Mouse (Mus musculus) kidney, embryonic 16.5 days (tissue): Measurements from ENCODE around the gene Ado. TPM values are rescaled to one million over a fixed set of nuclear protein-coding genes. Genes with fewer than 3 reads are reported as not detected.

Source experiments
- ATAC-seq: fragments of 200-750 bp; cut with Nextera tagmentation; 2 replicates; pipeline ENCODE4 v1.8.0; 2017; ENCODE audit warnings: moderate TSS enrichment; ENCODE audit not compliant: low FRiP score, low TSS enrichment
- H3K27ac ChIP-seq: fragments of 300-500 bp; sonication (generic); 2 replicates; pipeline ENCODE4 v1.5.1; 2014; ENCODE audit warnings: low read length
- H3K27me3 ChIP-seq: fragments of 300-500 bp; sonication (generic); 2 replicates; pipeline ENCODE4 v1.6.1; 2014; ENCODE audit warnings: low read length, control low read depth, mixed read lengths; ENCODE audit not compliant: insufficient read depth
- H3K36me3 ChIP-seq: fragments of 300-500 bp; sonication (generic); 2 replicates; pipeline ENCODE4 v1.6.1; 2014; ENCODE audit warnings: low read length, control low read depth, mixed read lengths; ENCODE audit not compliant: insufficient read depth
- H3K4me1 ChIP-seq: fragments of 300-500 bp; sonication (generic); 2 replicates; pipeline ENCODE4 v1.6.1; 2014; ENCODE audit warnings: low read length, control low read depth, mixed read lengths; ENCODE audit not compliant: insufficient read depth
- H3K4me2 ChIP-seq: fragments of 300-500 bp; sonication (generic); replicated peaks from 2 replicates; pipeline ENCODE4 v1.6.1; 2014; ENCODE audit warnings: low read depth, low read length
- H3K4me3 ChIP-seq: fragments of 300-500 bp; sonication (generic); 2 replicates; pipeline ENCODE4 v1.5.1; 2014; ENCODE audit warnings: mild to moderate bottlenecking, low read length
- H3K9ac ChIP-seq: fragments of 300-500 bp; sonication (generic); replicated peaks from 2 replicates; pipeline ENCODE4 v1.6.1; 2014; ENCODE audit warnings: low read length
- H3K9me3 ChIP-seq: fragments of 300-500 bp; sonication (generic); 2 replicates; pipeline ENCODE4 v1.6.1; 2016; ENCODE audit warnings: low read length, control low read depth
- WGBS: fragments of 180-500 bp; shearing (Covaris S2); extraction: QIAGEN DNeasy Blood & Tissue Kit; methylation state at CpG from one replicate; pipeline ENCODE4 v1.1.7; 2014; 5-methylcytosine and 5-hydroxymethylcytosine counted together
- polyA plus RNA-seq: library from polyadenylated mRNA; unstranded; fragments of >200 nt; fragmentation: Nextera tagmentation; extraction: Ambion mirVana; gene quantifications from 2 replicates; pipeline ENCODE4 v1.2.1, GENCODE M21; 2015

Ado gene
- polyA plus RNA-seq, 1 experiment from 2014 or later: 73.1 TPM

DNA sequence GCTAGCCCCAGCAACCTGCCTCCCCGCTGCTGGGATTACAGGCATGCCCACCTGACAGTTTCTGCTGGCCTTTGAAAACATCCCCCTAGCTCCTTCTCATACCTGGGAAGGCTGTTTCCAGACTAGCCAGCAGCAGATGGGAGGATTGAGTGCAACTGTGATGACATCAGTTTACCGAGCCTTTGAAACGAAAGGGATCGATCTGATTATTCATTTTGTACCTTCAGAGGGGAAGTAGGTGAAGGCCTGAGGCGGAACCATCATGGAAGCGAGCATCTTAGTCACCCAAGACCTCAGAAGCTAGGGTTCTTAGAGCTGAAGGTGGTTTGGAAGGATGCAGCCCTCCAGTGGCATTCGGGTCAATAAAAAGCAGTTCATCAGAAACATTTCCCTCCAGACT is 15.8 kb upstream of the Ado start:
- Histone ChIP-seq H3K9ac (no peak overlapping the region), H3K9me3 (no peaks in the 10 kb centered on the region), H3K36me3 (no peaks in the 10 kb centered on the region), H3K4me1 (no peaks in the 10 kb centered on the region), H3K27ac (no peak overlapping the region), H3K27me3 (peaks cover 4% of the 10 kb centered on the region; the same call in 1 of the 2 replicates), H3K4me3 (no peak overlapping the region), H3K4me2 (no peak overlapping the region)
- WGBS: 91% methylated on average over 7 of the region's 7 CpGs
- no peak for ATAC-seq

DNA sequence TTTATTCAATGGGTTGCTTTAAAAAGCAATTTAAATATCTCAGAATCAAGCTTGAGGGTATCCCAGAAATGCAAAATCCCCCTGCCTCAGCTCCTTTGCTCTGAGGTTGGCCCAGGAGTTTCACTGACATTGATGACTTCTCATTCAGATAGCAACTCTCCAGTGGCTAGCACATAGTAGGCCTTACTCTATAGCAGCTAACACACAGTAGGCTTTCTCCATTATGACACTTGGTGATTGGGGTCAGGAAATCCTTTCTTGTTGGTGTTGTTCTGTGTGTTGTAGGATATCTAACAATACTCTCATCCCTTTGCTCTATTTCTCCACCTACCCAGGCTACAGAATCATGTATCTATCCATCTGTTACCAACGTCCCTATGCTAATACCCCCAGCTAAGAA is 12.4 kb upstream of the Ado start:
- WGBS: 77% methylated on average over 1 of the region's 1 CpGs

DNA sequence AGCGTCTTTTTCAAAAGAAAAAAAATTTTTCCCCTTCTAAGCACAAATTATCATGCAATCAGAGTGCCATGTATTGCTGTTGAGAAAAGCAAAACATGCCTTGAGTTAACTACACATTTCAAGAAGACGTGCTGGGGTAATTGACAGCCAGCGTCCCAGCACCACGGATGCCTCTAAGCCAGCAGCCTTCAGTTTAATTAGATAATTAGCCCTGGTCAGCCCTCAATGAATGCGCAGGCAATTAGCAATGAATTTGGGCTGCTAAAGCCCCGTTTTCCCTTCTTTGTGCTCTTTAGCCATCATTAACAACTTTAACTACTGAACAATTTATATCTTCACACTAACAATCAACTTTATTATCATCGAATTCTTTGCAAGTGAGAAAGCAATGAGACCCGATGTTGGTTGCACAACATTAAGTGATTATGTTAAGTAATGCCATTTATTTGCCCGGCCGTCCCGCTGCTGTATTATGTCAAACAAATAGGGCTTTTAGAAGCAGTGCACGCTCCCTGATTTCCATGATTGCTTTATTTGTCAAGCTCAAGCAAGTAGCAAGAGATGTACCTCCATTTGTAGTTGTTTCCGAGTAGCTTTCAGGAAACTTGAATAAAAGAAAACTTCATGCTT is 11.1 kb upstream of the Ado start:
- Histone ChIP-seq H3K9me3 (no peaks in the 10 kb centered on the region), H3K27ac (no peak overlapping the region), H3K4me2 (no peak overlapping the region), H3K27me3 (peaks cover 4% of the 10 kb centered on the region; the same call in 1 of the 2 replicates), H3K4me3 (no peak overlapping the region), H3K4me1 (no peaks in the 10 kb centered on the region), H3K36me3 (no peaks in the 10 kb centered on the region), H3K9ac (no peak overlapping the region)
- no peak for ATAC-seq
- WGBS: 56% methylated on average over 13 of the region's 13 CpGs

More for the DNA sequence above, 12.4 kb upstream of the Ado start:
- Histone ChIP-seq H3K4me1 (no peaks in the 10 kb centered on the region), H3K36me3 (no peaks in the 10 kb centered on the region), H3K4me3 (no peak overlapping the region), H3K27me3 (peaks cover 4% of the 10 kb centered on the region; the same call in 1 of the 2 replicates), H3K9ac (no peak overlapping the region), H3K4me2 (no peak overlapping the region), H3K27ac (no peak overlapping the region), H3K9me3 (no peaks in the 10 kb centered on the region)
- ATAC-seq: no peak

DNA sequence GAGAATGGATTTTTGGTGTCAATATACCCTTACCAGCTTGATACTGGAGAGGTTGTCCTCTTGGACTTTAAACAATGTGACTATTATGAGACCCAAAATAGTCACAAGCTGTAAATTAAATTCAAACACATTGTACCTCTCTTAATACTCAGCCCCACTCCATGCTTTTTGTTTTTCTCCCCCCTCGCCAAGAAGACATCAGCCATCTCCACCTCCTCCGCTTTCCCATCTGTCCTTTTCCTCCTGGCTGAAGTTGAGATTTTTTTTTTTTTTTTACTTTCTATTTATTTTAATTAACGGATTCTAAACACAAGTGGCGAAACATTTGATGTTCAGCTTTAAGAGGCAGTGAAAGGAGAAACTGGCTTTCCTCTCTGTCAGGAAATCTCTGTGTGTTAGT is 9.3 kb upstream of the Ado start:
- Histone ChIP-seq H3K27me3 (peaks cover 4% of the 10 kb centered on the region; the same call in 1 of the 2 replicates), H3K9ac (no peak overlapping the region), H3K36me3 (no peaks in the 10 kb centered on the region), H3K4me2 (no peak overlapping the region), H3K27ac (no peak overlapping the region), H3K9me3 (no peaks in the 10 kb centered on the region), H3K4me3 (no peak overlapping the region), H3K4me1 (no peaks in the 10 kb centered on the region)
- WGBS: 73% methylated on average over 4 of the region's 4 CpGs
- no peak for ATAC-seq

DNA sequence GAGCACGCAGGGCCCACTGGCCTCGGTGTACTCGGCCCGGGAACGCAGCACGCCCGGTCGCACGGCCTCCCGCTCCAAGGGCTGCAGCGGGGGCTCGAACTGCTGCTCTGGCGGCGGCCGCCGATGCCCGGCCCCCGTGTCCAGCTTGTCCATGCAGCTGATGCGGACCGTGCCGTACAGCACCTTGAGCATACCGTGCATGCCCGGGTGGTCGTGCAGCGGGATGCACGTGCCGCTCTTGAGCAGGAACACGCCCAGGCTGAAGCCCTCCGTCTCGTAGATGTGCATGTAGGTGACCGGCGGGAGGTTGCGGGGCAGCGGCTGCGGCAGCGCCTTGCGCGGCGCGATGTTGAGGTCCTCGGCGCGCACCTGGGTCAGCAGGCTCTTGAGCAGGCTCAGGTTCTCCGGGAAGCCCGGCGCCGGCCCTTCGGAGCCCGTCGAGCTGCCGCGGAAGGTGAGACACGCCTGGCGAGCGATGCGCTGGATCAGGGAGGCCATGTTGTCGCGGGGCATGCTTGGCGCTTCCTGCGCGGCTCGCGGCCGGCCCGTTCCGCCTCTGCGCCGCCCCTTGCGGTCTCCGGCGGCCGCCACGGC is 397 bp downstream of the Ado start:
- no peaks in the 10 kb centered on the region for H3K27me3 ChIP-seq
- peaks cover 29% of the 10 kb centered on the region for H3K4me1 ChIP-seq
- H3K9ac ChIP-seq: peak overlapping the region; percentile 97
- no peaks in the 10 kb centered on the region for H3K9me3 ChIP-seq
- peak; percentile 81 for ATAC-seq
- H3K4me2 ChIP-seq: peak overlapping the region; percentile 94
- peak overlapping the region; percentile 97 for H3K27ac ChIP-seq
- H3K36me3 ChIP-seq: peaks cover 5% of the 10 kb centered on the region; the same call in 1 of the 2 replicates
- WGBS: under 1% methylated on average over 72 of the region's 73 CpGs
- peak overlapping the region; percentile 75 for H3K4me3 ChIP-seq

DNA sequence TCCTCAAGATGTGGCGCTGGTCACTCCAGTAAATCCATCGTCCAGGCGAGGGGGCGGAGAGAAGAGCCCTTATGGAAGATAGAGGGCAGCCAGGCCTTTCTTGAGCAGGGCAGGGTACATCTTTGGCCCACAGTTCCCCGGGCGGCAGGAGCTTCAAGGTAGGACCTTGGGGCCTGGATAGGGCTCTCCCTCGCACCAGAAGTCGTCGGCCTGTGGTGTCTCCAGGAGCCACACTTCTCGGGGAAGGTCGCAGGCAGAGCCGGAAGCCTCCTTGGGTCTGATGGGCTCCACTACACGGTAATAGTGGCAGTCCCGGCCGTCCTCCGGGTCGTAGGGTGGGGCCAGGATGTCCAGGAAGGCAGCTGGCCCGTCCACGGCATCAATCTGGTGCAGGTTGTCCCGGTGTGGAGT is 900 bp downstream of the Ado start:
- 0% methylated on average over 20 of the region's 20 CpGs for WGBS
- Histone ChIP-seq H3K4me3 (peak overlapping the region; percentile 75), H3K4me1 (peaks cover 29% of the 10 kb centered on the region), H3K27ac (peak overlapping the region; percentile 97), H3K36me3 (peaks cover 5% of the 10 kb centered on the region; the same call in 1 of the 2 replicates), H3K9me3 (no peaks in the 10 kb centered on the region), H3K4me2 (peak overlapping the region; percentile 94), H3K27me3 (no peaks in the 10 kb centered on the region), H3K9ac (peak overlapping the region; percentile 97)
- peak; percentile 43 for ATAC-seq

DNA sequence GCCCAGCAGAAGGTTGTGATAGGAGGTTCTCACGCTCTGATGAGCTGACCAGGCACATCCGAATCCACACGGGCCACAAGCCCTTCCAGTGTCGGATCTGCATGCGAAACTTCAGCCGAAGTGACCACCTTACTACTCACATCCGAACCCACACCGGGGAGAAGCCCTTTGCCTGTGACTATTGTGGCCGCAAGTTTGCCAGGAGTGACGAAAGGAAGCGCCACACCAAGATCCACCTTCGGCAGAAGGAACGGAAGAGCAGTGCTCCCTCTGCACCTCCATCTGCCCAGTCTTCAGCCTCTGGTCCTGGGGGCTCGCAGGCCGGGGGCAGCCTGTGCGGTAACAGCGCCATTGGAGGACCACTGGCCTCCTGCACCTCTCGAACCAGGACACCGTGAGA is 8.2 kb downstream of the Ado start:
- Histone ChIP-seq H3K9me3 (no peaks in the 10 kb centered on the region), H3K4me1 (peaks cover 34% of the 10 kb centered on the region), H3K9ac (no peak overlapping the region), H3K27me3 (peaks cover 45% of the 10 kb centered on the region), H3K36me3 (no peaks in the 10 kb centered on the region), H3K4me3 (peak overlapping the region; percentile 18), H3K27ac (no peak overlapping the region), H3K4me2 (peak overlapping the region; percentile 5; the same call in 1 of the 2 replicates)
- no peak for ATAC-seq
- 16% methylated on average over 19 of the region's 19 CpGs for WGBS

DNA sequence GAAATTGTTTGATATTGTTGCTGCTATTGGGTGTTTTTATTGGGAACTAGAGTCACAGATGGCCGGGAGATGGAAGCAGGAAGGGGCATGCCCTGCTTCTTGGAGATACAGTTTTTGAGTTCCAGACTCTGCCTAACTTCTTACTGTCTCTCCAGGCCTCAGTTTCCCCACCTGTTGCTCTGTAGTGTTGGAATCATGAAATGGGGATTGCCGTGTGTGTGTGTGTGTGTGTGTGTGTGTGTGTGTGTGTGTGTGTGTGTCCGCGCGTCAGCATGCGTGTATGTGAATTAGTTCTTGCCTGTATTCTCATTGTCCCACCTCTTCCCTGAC is 9.4 kb downstream of the Ado start:
- H3K27me3 ChIP-seq: peaks cover 57% of the 10 kb centered on the region
- no peak for ATAC-seq

DNA sequence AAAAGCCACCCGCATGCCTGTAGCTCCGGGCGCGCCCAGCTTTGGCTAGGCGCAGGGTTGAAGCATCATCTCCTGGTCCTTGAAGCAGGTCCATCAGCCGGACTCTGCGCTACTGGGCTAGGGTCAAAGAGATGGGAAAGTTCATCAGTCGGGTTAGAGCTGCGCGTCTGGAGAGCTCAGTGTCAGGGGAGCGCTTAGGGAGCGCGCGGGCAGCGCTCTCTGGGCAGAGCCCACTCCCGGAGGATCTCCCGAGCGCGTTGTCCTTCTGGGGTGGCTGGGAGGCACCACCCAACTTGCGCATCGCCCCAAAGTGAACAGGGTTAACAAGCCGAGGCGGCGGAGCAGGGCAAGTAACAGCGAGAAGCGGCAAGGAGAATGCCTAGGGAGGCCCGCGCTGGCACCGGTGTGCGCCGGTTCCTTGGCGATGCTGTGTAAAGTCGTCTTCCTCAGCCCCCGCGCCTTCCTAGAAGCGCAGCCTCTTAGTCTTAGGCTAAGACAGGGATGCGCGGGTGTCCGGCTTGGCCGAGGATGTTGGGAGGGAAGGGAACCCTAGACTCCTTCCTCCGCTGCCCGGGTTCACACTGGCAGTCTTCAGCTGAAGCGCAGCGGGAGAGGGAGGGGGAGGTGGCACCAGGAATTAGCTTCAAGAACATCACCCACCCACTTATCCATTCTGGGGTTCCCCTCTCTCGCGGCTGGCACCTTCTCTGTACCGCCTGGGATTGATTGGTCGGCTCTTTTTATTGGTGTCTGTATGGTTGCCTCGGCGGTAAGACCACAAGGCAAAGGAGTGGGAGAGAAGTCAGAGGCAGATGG is 10.0 kb downstream of the Ado start:
- ATAC-seq: no peak
- H3K27me3 ChIP-seq: peaks cover 62% of the 10 kb centered on the region
- no peak overlapping the region for H3K9ac ChIP-seq
- H3K36me3 ChIP-seq: no peaks in the 10 kb centered on the region
- no peak overlapping the region for H3K27ac ChIP-seq
- H3K4me1 ChIP-seq: peaks cover 41% of the 10 kb centered on the region
- no peaks in the 10 kb centered on the region for H3K9me3 ChIP-seq
- H3K4me3 ChIP-seq: peak overlapping the region; percentile 77
- H3K4me2 ChIP-seq: peak overlapping the region; percentile 99
- WGBS: under 1% methylated on average over 50 of the region's 50 CpGs

More for the DNA sequence above, 9.4 kb downstream of the Ado start:
- Histone ChIP-seq H3K36me3 (no peaks in the 10 kb centered on the region), H3K9ac (no peak overlapping the region), H3K4me2 (peak overlapping the region; percentile 99; the same call in 1 of the 2 replicates), H3K4me1 (peaks cover 41% of the 10 kb centered on the region), H3K27ac (no peak overlapping the region), H3K9me3 (no peaks in the 10 kb centered on the region), H3K4me3 (peak overlapping the region; percentile 77)
- 48% methylated on average over 6 of the region's 6 CpGs for WGBS
